Mouse (Mus musculus) ES-E14 (cell line): ENCODE data around the gene Rad54l.

Experiments used
- CHD2 ChIP-seq: IDR thresholded peaks from 2 replicates; pipeline ENCODE4 v1.6.1; 2014; ENCODE audit warnings: mild to moderate bottlenecking, low read depth, low read length, inconsistent platforms
- HCFC1 ChIP-seq: IDR thresholded peaks from 2 replicates; pipeline ENCODE4 v1.6.1; 2012; ENCODE audit warnings: low read length, inconsistent platforms, borderline replicate concordance; ENCODE audit not compliant: insufficient read depth

- TF ChIP-seq CHD2 (no peak), HCFC1 (no peak)
Observed at GRCm38 (mm10) chr4:116075631-116076368, 47.7 kb downstream of the Rad54l start.
